Mouse (Mus musculus): ENCODE measurements around the gene Sik3. TPM values are rescaled to one million over a fixed set of nuclear protein-coding genes. Genes with fewer than 3 reads are reported as not detected.

Sik3 gene
- total and polyA plus RNA-seq, 2 experiments from 2014 or later = 12.5 to 38.4 TPM

- no peak for TF ChIP-seq CTCF (IDR thresholded peaks at IDR 0.05)
- WGBS = 94% methylated on average over 13 of the region's 13 CpGs
- H3K27me3 ChIP-seq (ENCODE audit: insufficient read depth, low read length) = no peaks in the 10 kb centered on the region
Measured at GRCm38 (mm10) chr9:46038786-46039185, 26.2 kb downstream of the Sik3 start.

GRCm38 (mm10) chr9:46041186-46041585 is 28.6 kb downstream of the Sik3 start:
- Histone ChIP-seq H3K9me3 (ENCODE audit: low read length) (no peaks in the 10 kb centered on the region), H3K27me3 (ENCODE audit: insufficient read depth, low read length) (no peaks in the 10 kb centered on the region), H3K4me3 (ENCODE audit: low read depth, low read length) (no peak overlapping the region), H3K27ac (ENCODE audit: low read depth, low read length) (no peak overlapping the region), H3K4me1 (ENCODE audit: insufficient read depth, low read length) (no peaks in the 10 kb centered on the region), H3K36me3 (ENCODE audit: insufficient read depth, low read length) (no peaks in the 10 kb centered on the region), H3K9ac (replicated peaks; ENCODE audit: low read length, poor library complexity, severe bottlenecking) (no peak overlapping the region), H3K4me2 (ENCODE audit: low read depth, low read length, poor library complexity, severe bottlenecking) (no peak overlapping the region)
- no peak for TF ChIP-seq CTCF (IDR thresholded peaks at IDR 0.05)
- ATAC-seq (ENCODE audit: low FRiP score) = no peak
- DNase-seq (ENCODE audit: low spot score) = no peak
- 86% methylated on average over 2 of the region's 2 CpGs for WGBS

More at GRCm38 (mm10) chr9:46038786-46039185, 26.2 kb downstream of the Sik3 start:
- no peaks in the 10 kb centered on the region for H3K9me3 ChIP-seq (ENCODE audit: low read length)
- ATAC-seq (ENCODE audit: low FRiP score) = no peak
- DNase-seq (ENCODE audit: low spot score) = no peak
- H3K4me2 ChIP-seq (ENCODE audit: low read depth, low read length, poor library complexity, severe bottlenecking) = no peak overlapping the region
- H3K4me3 ChIP-seq (ENCODE audit: low read depth, low read length) = no peak overlapping the region
- H3K9ac ChIP-seq (replicated peaks; ENCODE audit: low read length, poor library complexity, severe bottlenecking) = no peak overlapping the region
- H3K4me1 ChIP-seq (ENCODE audit: insufficient read depth, low read length) = no peaks in the 10 kb centered on the region
- no peaks in the 10 kb centered on the region for H3K36me3 ChIP-seq (ENCODE audit: insufficient read depth, low read length)
- no peak overlapping the region for H3K27ac ChIP-seq (ENCODE audit: low read depth, low read length)

GRCm38 (mm10) chr9:46042387-46042786 is 29.8 kb downstream of the Sik3 start:
- TF ChIP-seq CTCF (IDR thresholded peaks at IDR 0.05) = no peak
- Histone ChIP-seq H3K9me3 (ENCODE audit: low read length) (no peaks in the 10 kb centered on the region), H3K4me2 (ENCODE audit: low read depth, low read length, poor library complexity, severe bottlenecking) (no peak overlapping the region), H3K36me3 (ENCODE audit: insufficient read depth, low read length) (no peaks in the 10 kb centered on the region), H3K27ac (ENCODE audit: low read depth, low read length) (no peak overlapping the region), H3K4me1 (ENCODE audit: insufficient read depth, low read length) (no peaks in the 10 kb centered on the region), H3K4me3 (ENCODE audit: low read depth, low read length) (no peak overlapping the region), H3K9ac (replicated peaks; ENCODE audit: low read length, poor library complexity, severe bottlenecking) (no peak overlapping the region), H3K27me3 (ENCODE audit: insufficient read depth, low read length) (no peaks in the 10 kb centered on the region)
- ATAC-seq (ENCODE audit: low FRiP score) = no peak
- 71% methylated on average over 3 of the region's 3 CpGs for WGBS
- no peak for DNase-seq (ENCODE audit: low spot score)

GRCm38 (mm10) chr9:46043626-46044025 is 31.0 kb downstream of the Sik3 start:
- H3K4me3 ChIP-seq (ENCODE audit: low read depth, low read length) = no peak overlapping the region
- no peak overlapping the region for H3K27ac ChIP-seq (ENCODE audit: low read depth, low read length)
- no peak overlapping the region for H3K4me2 ChIP-seq (ENCODE audit: low read depth, low read length, poor library complexity, severe bottlenecking)
- no peak for TF ChIP-seq CTCF (IDR thresholded peaks at IDR 0.05)
- no peak for DNase-seq (ENCODE audit: low spot score)
- WGBS = 82% methylated on average over 8 of the region's 8 CpGs
- H3K9me3 ChIP-seq (ENCODE audit: low read length) = no peaks in the 10 kb centered on the region
- H3K9ac ChIP-seq (replicated peaks; ENCODE audit: low read length, poor library complexity, severe bottlenecking) = no peak overlapping the region
- ATAC-seq (ENCODE audit: low FRiP score) = no peak
- H3K36me3 ChIP-seq (ENCODE audit: insufficient read depth, low read length) = no peaks in the 10 kb centered on the region
- H3K27me3 ChIP-seq (ENCODE audit: insufficient read depth, low read length) = no peaks in the 10 kb centered on the region
- no peaks in the 10 kb centered on the region for H3K4me1 ChIP-seq (ENCODE audit: insufficient read depth, low read length)

GRCm38 (mm10) chr9:46046724-46047517 is 34.3 kb downstream of the Sik3 start:
- Histone ChIP-seq H3K9me3 (ENCODE audit: low read length) (no peaks in the 10 kb centered on the region), H3K27ac (ENCODE audit: low read depth, low read length) (no peak overlapping the region), H3K4me3 (ENCODE audit: low read depth, low read length) (no peak overlapping the region), H3K36me3 (ENCODE audit: insufficient read depth, low read length) (no peaks in the 10 kb centered on the region), H3K4me2 (ENCODE audit: low read depth, low read length, poor library complexity, severe bottlenecking) (no peak overlapping the region), H3K9ac (replicated peaks; ENCODE audit: low read length, poor library complexity, severe bottlenecking) (no peak overlapping the region), H3K27me3 (ENCODE audit: insufficient read depth, low read length) (no peaks in the 10 kb centered on the region), H3K4me1 (ENCODE audit: insufficient read depth, low read length) (no peaks in the 10 kb centered on the region)
- DNase-seq (ENCODE audit: low spot score) (no peak), ATAC-seq (ENCODE audit: low FRiP score) (no peak)
- TF ChIP-seq CTCF (IDR thresholded peaks at IDR 0.05) = no peak
- WGBS = 54% methylated on average over 11 of the region's 11 CpGs

- Histone ChIP-seq H3K27ac (ENCODE audit: low read depth, low read length) (no peak overlapping the region), H3K27me3 (ENCODE audit: insufficient read depth, low read length) (no peaks in the 10 kb centered on the region), H3K4me1 (ENCODE audit: insufficient read depth, low read length) (no peaks in the 10 kb centered on the region), H3K9me3 (ENCODE audit: low read length) (no peaks in the 10 kb centered on the region), H3K4me3 (ENCODE audit: low read depth, low read length) (no peak overlapping the region), H3K9ac (replicated peaks; ENCODE audit: low read length, poor library complexity, severe bottlenecking) (no peak overlapping the region), H3K4me2 (ENCODE audit: low read depth, low read length, poor library complexity, severe bottlenecking) (no peak overlapping the region), H3K36me3 (ENCODE audit: insufficient read depth, low read length) (no peaks in the 10 kb centered on the region)
- WGBS = 66% methylated on average over 7 of the region's 7 CpGs
- DNase-seq (ENCODE audit: low spot score) (no peak), ATAC-seq (ENCODE audit: low FRiP score) (no peak)
- no peak for TF ChIP-seq CTCF (IDR thresholded peaks at IDR 0.05)
Measured at GRCm38 (mm10) chr9:46049525-46049924, 36.9 kb downstream of the Sik3 start.
